Mouse (Mus musculus) liver, embryonic 14.5 days (tissue): ENCODE data around the gene Vwa7. TPM values are rescaled to one million over a fixed set of nuclear protein-coding genes. Genes with fewer than 3 reads are reported as not detected.
A peak's percentile ranks its signal among the peaks of the same experiment; 100 is the strongest.
"Not testable (repeated sequence)": the region's sequence is repeated elsewhere in the genome, so short reads cannot be mapped to it uniquely, and the experiment has no call there.

Source experiments
- ATAC-seq: fragments of 200-750 bp; cut with Nextera tagmentation; 2 replicates; pipeline ENCODE4 v1.8.0; 2017; ENCODE audit warnings: moderate number of reproducible peaks, mild to moderate bottlenecking, moderate library complexity; ENCODE audit not compliant: insufficient read depth
- DNase-seq, 3 experiments: peaks; one replicate each; pipeline ENCODE4 v3.0.0-alpha.2; 2012 to 2013; ENCODE audit warnings: low read depth in 3 of 3, low spot score in 3 of 3
- H3K27ac ChIP-seq: fragments of 300-500 bp; sonication (generic); 2 replicates; pipeline ENCODE4 v1.5.1; 2014; ENCODE audit warnings: moderate library complexity, mild to moderate bottlenecking, control low read depth, inconsistent platforms
- H3K27me3 ChIP-seq: fragments of 300-500 bp; sonication (generic); 2 replicates; pipeline ENCODE4 v1.6.1; 2014; ENCODE audit warnings: mild to moderate bottlenecking, low read length, moderate library complexity; ENCODE audit not compliant: control insufficient read depth, insufficient read depth
- H3K36me3 ChIP-seq: fragments of 300-500 bp; sonication (generic); replicated peaks from 2 replicates; pipeline ENCODE4 v1.6.1; 2014; ENCODE audit warnings: low read depth; ENCODE audit not compliant: control insufficient read depth, insufficient read depth
- H3K4me1 ChIP-seq, 2 experiments: fragments of 200-500 bp in 1 of 2; fragments of 300-500 bp in 1 of 2; sonication (generic) in 1 of 2; replicated peaks; 2 replicates each; pipeline ENCODE4 v1.6.1; 2012 to 2014; ENCODE audit warnings: antibody characterized with exemption in 1 of 2, inconsistent platforms in 1 of 2, low read length in 1 of 2; ENCODE audit not compliant: control insufficient read depth in 2 of 2, insufficient read depth in 2 of 2
- H3K4me2 ChIP-seq: fragments of 300-500 bp; sonication (generic); 2 replicates; pipeline ENCODE4 v1.6.1; 2014; ENCODE audit warnings: low read depth, mild to moderate bottlenecking, control low read depth, moderate library complexity
- H3K4me3 ChIP-seq, 2 experiments: fragments of 200-500 bp in 1 of 2; fragments of 300-500 bp in 1 of 2; sonication (generic) in 1 of 2; 2 replicates each; pipeline ENCODE4 v1.5.1; 2012 to 2014; ENCODE audit warnings: low read depth in 2 of 2, low read length in 2 of 2, mild to moderate bottlenecking in 2 of 2, control low read depth in 1 of 2, inconsistent platforms in 1 of 2, moderate library complexity in 1 of 2; ENCODE audit not compliant: insufficient read depth in 1 of 2
- H3K9ac ChIP-seq: fragments of 300-500 bp; sonication (generic); replicated peaks from 2 replicates; pipeline ENCODE4 v1.6.1; 2014; ENCODE audit warnings: mild to moderate bottlenecking, control low read depth, moderate library complexity
- H3K9me3 ChIP-seq: fragments of 300-500 bp; sonication (generic); 2 replicates; pipeline ENCODE4 v1.6.1; 2016; ENCODE audit warnings: low read length, mixed read lengths; ENCODE audit not compliant: control insufficient read depth
- CTCF ChIP-seq: IDR thresholded peaks from 2 replicates; pipeline ENCODE4 v1.5.1; 2016; ENCODE audit warnings: antibody characterized with exemption, low read depth, control low read depth
- EP300 ChIP-seq: IDR thresholded peaks from 2 replicates; pipeline ENCODE4 v1.6.1; 2016; ENCODE audit warnings: antibody characterized with exemption, low read depth
- WGBS: fragments of 180-500 bp; shearing (Covaris S2); extraction: QIAGEN DNeasy Blood & Tissue Kit; methylation state at CpG from one replicate; pipeline ENCODE4 v1.1.7; 2014; ENCODE audit not compliant: insufficient replicate concordance; 5-methylcytosine and 5-hydroxymethylcytosine counted together
- polyA plus RNA-seq, 2 experiments: library from polyadenylated mRNA; depleted of rRNA in 1 of 2; stranded (reverse) in 1 of 2; unstranded in 1 of 2; fragments of >200 nt; fragmentation: Nextera tagmentation in 1 of 2; extraction: Ambion mirVana in 1 of 2; gene quantifications; 2 replicates each; pipeline versions ENCODE4 v1.2.1 to v1.2.3; 2012 to 2014

The Vwa7 gene
- polyA plus RNA-seq, 2 experiments: 0.18 TPM; not detected in 1

DNA sequence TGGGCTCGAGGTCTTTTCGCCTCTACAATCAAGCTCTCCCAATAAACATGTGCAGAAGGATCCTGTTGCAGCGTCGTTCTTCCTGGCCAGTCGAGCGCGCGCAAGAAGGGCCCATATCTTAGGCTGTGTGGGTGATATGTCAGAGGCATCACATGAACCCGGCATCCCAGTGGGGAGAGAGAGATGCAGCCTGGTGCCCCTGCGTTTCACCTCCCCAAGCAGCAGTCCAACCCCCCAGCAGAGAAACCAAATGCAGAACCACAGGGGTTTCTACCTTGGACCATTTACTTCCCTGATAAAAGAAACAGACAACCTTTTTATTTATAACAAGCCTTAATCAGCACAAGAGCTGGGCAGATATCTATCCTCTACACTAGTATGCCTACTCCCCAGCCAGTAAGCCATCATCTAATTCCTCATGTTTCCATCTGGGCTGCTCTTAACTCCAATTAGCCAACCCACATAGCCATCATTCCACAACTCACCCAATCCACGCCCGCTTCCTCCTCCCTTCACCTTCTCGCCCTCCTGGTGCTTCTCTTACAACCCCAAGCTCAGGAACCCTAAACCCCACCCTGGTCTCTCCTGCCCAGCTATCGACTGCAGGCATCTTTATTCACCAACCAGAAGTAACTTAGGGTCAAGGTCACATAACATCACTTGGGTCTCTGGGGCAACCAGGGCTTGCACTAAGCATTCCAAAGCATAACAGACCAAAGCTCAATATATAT lies 19.8 kb upstream of the Vwa7 start:
- Histone ChIP-seq H3K9ac (peak overlapping the region; percentile 93), H3K4me1 (peaks cover 21 to 26% of the 10 kb centered on the region in 2 experiments), H3K4me2 (peak overlapping the region; percentile 88), H3K36me3 (peaks cover 23% of the 10 kb centered on the region), H3K27ac (peak overlapping the region; percentile 1; the same call in 1 of the 2 replicates), H3K9me3 (no peaks in the 10 kb centered on the region), H3K4me3 (peak overlapping the region; percentile 50 to 89), H3K27me3 (no peaks in the 10 kb centered on the region)
- no peak for TF ChIP-seq CTCF
- TF ChIP-seq EP300: no peak
- ATAC-seq (no peak), DNase-seq (peak in 1 of 3 experiments; percentile 48)
- WGBS: 58% methylated on average over 12 of the region's 14 CpGs

- Histone ChIP-seq H3K9me3 (no peaks in the 10 kb centered on the region), H3K36me3 (peaks cover 23% of the 10 kb centered on the region), H3K9ac (peak overlapping the region; percentile 93), H3K4me3 (peak overlapping the region; percentile 89 to 95), H3K27ac (peak overlapping the region; percentile 3; the same call in 1 of the 2 replicates), H3K4me2 (peak overlapping the region; percentile 88), H3K27me3 (no peaks in the 10 kb centered on the region), H3K4me1 (peaks cover 21 to 26% of the 10 kb centered on the region in 2 experiments)
- DNase-seq (no peak), ATAC-seq (no peak)
- 59% methylated on average over 5 of the region's 5 CpGs for WGBS
- no peak for TF ChIP-seq EP300
- no peak for TF ChIP-seq CTCF
Observed at GRCm38 (mm10) chr17:34997142-34997483, 19.3 kb upstream of the Vwa7 start.

- H3K9me3 ChIP-seq: no peaks in the 10 kb centered on the region
- H3K27me3 ChIP-seq: no peaks in the 10 kb centered on the region
- peak; percentile 22; the same call in 1 of the 2 replicates for TF ChIP-seq CTCF
- TF ChIP-seq EP300: no peak
- WGBS: 68% methylated on average over 15 of the region's 15 CpGs
- H3K36me3 ChIP-seq: peaks cover 23% of the 10 kb centered on the region
- H3K4me1 ChIP-seq: peaks cover 30 to 40% of the 10 kb centered on the region in 2 experiments
- peak overlapping the region; percentile 93 for H3K27ac ChIP-seq
- peak overlapping the region; percentile 89 to 95 for H3K4me3 ChIP-seq
- peak overlapping the region; percentile 88 for H3K4me2 ChIP-seq
- ATAC-seq (no peak), DNase-seq (no peak)
- H3K9ac ChIP-seq: peak overlapping the region; percentile 93
Observed at GRCm38 (mm10) chr17:34998526-34999430, 17.6 kb upstream of the Vwa7 start.

DNA sequence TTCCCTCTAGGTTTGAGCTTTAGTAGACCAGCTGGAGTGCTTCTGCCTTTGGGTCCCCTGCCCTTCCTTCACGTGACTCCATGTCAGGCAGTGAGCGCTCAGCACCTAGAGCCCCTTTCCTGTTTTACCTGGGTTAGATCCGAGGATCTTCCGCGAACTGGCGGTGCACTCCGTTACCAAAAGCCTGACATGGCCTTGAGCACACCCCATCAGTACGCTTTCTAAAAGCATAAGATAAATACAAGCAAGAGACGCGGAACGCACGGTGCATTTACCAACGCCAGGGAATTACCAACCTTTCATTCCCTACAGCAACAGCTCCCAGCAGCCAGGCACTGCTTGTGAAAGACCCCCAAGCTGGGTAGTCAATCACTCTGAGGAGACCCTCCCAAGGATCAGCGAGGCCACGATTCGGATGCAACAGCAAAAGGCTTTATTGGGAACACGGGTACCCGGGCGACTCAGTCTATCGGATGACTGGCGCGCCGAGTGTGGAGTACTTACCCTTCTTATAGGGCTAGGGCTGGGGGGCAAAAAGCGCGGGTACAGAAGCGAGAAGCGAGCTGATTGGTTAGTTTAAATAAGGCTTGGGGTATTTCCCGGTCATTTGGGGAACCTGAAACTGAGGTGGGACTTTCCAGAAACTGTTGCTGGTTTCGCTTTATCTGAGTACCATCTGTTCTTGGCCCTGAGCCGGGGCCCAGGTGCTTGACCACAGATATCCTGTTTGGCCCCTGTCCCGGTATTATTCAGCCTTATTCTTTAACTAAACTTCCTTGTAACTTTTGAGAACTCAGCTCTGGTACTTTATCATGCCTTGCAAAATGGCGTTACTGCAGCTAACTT lies 16.3 kb upstream of the Vwa7 start:
- peak overlapping the region; percentile 93 for H3K9ac ChIP-seq
- not testable (repeated sequence) for H3K27me3 ChIP-seq, H3K9me3 ChIP-seq
- ATAC-seq (peak; percentile 53), DNase-seq (peak in 2 of 3 experiments; percentile 51 to 69)
- peak overlapping the region; percentile 93 for H3K27ac ChIP-seq
- peaks cover 36% of the 10 kb centered on the region for H3K36me3 ChIP-seq
- H3K4me1 ChIP-seq: peaks cover 35 to 47% of the 10 kb centered on the region in 2 experiments
- 3% methylated on average over 29 of the region's 32 CpGs for WGBS
- H3K4me3 ChIP-seq: peak overlapping the region; percentile 89 to 95
- peak overlapping the region; percentile 88 for H3K4me2 ChIP-seq
